10 mouse cellular contexts compared by ENCODE assay signal in the genomic region with DNA sequence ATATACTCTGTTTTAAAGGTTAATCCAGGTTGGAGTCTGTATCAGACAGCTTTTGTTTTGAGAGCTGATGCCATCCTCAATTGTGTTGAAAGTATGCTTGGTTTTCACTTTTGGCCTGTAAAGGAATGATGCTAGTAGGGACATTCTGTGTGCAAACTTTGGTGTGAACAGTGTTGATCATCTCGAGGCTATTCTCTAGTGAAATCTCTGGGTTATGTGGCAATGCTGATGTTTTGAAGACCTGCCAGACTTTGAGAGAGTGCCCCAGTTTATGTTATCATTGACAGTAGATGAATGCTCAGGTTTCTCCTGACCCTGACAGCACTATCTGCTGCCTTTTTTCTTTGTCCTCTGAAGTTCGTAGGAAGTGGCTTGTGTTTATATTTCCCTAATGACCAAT. TPM values are rescaled to one million over a fixed set of nuclear protein-coding genes. Genes with fewer than 3 reads are reported as not detected.
DNase-seq lines count a peak whose midpoint lies in the region; ATAC-seq and TF ChIP-seq lines count a peak whose summit lies in the region.
"Had no signal": no experiment of that assay in that cellular context is flagged by ENCODE, and none has a peak within 500 bp of the region (broad histone marks: within the 10 kb centered on the region; RNA-seq: fewer than 3 reads in every experiment).

No protein-coding gene starts in this region.

- H3ac ChIP-seq in C2C12 (ENCODE audit: control insufficient read depth, insufficient read length, low read depth): no peak overlapping the region

- H3K4me2 ChIP-seq in forebrain, embryonic 14.5 days (ENCODE audit: low read length): peak overlapping the region; percentile 88
- H3K4me2 ChIP-seq in liver, embryonic 14.5 days (ENCODE audit: low read depth): peak overlapping the region; percentile 72

- no peak for ATAC-seq in erythroblast, adult 5-6 weeks (replicated peaks; ENCODE audit: low FRiP score, poor library complexity, severe bottlenecking)
- no peak for ATAC-seq in forebrain, embryonic 14.5 days
- ATAC-seq in liver, embryonic 14.5 days (ENCODE audit: insufficient read depth): no peak
- no peak for ATAC-seq in erythroid progenitor cell, adult 5-6 weeks (replicated peaks; ENCODE audit: low FRiP score, poor library complexity, severe bottlenecking)

- 77% methylated on average over 2 of the region's 2 CpGs for WGBS in forebrain, embryonic 14.5 days
- 36% methylated on average over 2 of the region's 2 CpGs for WGBS in liver, embryonic 14.5 days (ENCODE audit: insufficient replicate concordance)

- H3K79me2 ChIP-seq in C2C12 (ENCODE audit: control insufficient read depth, insufficient read depth): peaks cover 44% of the 10 kb centered on the region

- peaks cover 21% of the 10 kb centered on the region for H3K36me3 ChIP-seq in erythroblast, embryonic 14.5 days (ENCODE audit: control insufficient read depth)
- H3K36me3 ChIP-seq in C2C12 (ENCODE audit: control insufficient read depth, insufficient read depth): peaks cover under 1% of the 10 kb centered on the region
- H3K36me3 ChIP-seq in forebrain, embryonic 14.5 days (ENCODE audit: control insufficient read depth, insufficient read depth, low read length): peaks cover 5% of the 10 kb centered on the region
- H3K36me3 ChIP-seq in liver, embryonic 14.5 days (replicated peaks; ENCODE audit: control insufficient read depth, insufficient read depth, low read depth): peaks cover 1% of the 10 kb centered on the region; the same call in 1 of the 2 replicates

- peaks cover 35% of the 10 kb centered on the region for H3K79me3 ChIP-seq in C2C12 (ENCODE audit: low read depth)

- peak overlapping the region; percentile 94 for H3K4me3 ChIP-seq in erythroblast, embryonic 14.5 days (replicated peaks)
- peak overlapping the region; percentile 95 for H3K4me3 ChIP-seq in C2C12 (ENCODE audit: insufficient read depth, poor library complexity, severe bottlenecking)
- H3K4me3 ChIP-seq in forebrain, embryonic 14.5 days (ENCODE audit: low read depth, low read length): peak overlapping the region; percentile 97
- H3K4me3 ChIP-seq in liver, embryonic 14.5 days (ENCODE audit: insufficient read depth in 1 of 2, low read depth in 2 of 2, low read length in 2 of 2): peak overlapping the region in 1 of 2 experiments; percentile 84; a peak in 3 of 4 replicates

- no peak overlapping the region for H3K27ac ChIP-seq in forebrain, embryonic 14.5 days (ENCODE audit: low read depth, low read length)
- H3K27ac ChIP-seq in liver, embryonic 14.5 days: no peak overlapping the region

- no peak for TF ChIP-seq CTCF in C2C12 (IDR thresholded peaks at IDR 0.05; ENCODE audit: control insufficient read depth, insufficient read depth, insufficient read length)
- no peak for TF ChIP-seq CTCF in liver, embryonic 14.5 days (IDR thresholded peaks at IDR 0.05; ENCODE audit: low read depth)

- H3K27me3 ChIP-seq in erythroblast, embryonic 14.5 days (ENCODE audit: control insufficient read depth): no peaks in the 10 kb centered on the region
- H3K27me3 ChIP-seq in C2C12 (ENCODE audit: control insufficient read depth, insufficient read depth, insufficient read length): no peaks in the 10 kb centered on the region
- H3K27me3 ChIP-seq in forebrain, embryonic 14.5 days (replicated peaks; ENCODE audit: control insufficient read depth, insufficient read depth, low read length): no peaks in the 10 kb centered on the region
- no peaks in the 10 kb centered on the region for H3K27me3 ChIP-seq in liver, embryonic 14.5 days (ENCODE audit: control insufficient read depth, insufficient read depth, low read length)

- DNase-seq in forebrain, embryonic 14.5 days (ENCODE audit: low spot score): no peak
- DNase-seq in liver, embryonic 14.5 days (ENCODE audit: low read depth in 3 of 3, low spot score in 3 of 3): no peak
- DNase-seq in embryo, embryonic 11 days: no peak
- DNase-seq in Muller cell, postnatal 12 days (ENCODE audit: inconsistent ontology term): no peak
- DNase-seq: B cell, adult 2 months; lung, adult 18-20 months had no signal

- peaks cover 79% of the 10 kb centered on the region for H3K4me1 ChIP-seq in erythroblast, embryonic 14.5 days (ENCODE audit: control insufficient read depth)
- H3K4me1 ChIP-seq in forebrain, embryonic 14.5 days (ENCODE audit: control insufficient read depth, insufficient read depth, low read length): peaks cover 13% of the 10 kb centered on the region
- H3K4me1 ChIP-seq in liver, embryonic 14.5 days (replicated peaks; ENCODE audit: control insufficient read depth in 2 of 2, insufficient read depth in 2 of 2, low read length in 1 of 2): peaks cover 38 to 43% of the 10 kb centered on the region in 2 experiments

- H3K9me3 ChIP-seq in erythroblast, embryonic 14.5 days (ENCODE audit: control insufficient read depth, low read length): no peaks in the 10 kb centered on the region
- H3K9me3 ChIP-seq in forebrain, embryonic 14.5 days (replicated peaks; ENCODE audit: control insufficient read depth, low read length): no peaks in the 10 kb centered on the region
- H3K9me3 ChIP-seq in liver, embryonic 14.5 days (ENCODE audit: control insufficient read depth, low read length): no peaks in the 10 kb centered on the region

- H3K9ac ChIP-seq in forebrain, embryonic 14.5 days (ENCODE audit: low read length): no peak overlapping the region; the same call in 1 of the 2 replicates
- H3K9ac ChIP-seq in liver, embryonic 14.5 days (replicated peaks): peak overlapping the region; percentile 24; the same call in 1 of the 2 replicates

- TF ChIP-seq EP300 in liver, embryonic 14.5 days (IDR thresholded peaks at IDR 0.05; ENCODE audit: low read depth): no peak

RNA-seq across cellular contexts. Expression of gene Fam161b, which starts 1.2 kb away (rescaled TPM):
- polyA plus RNA-seq in erythroblast, embryonic 14.5 days (2012): 0.03 and 0.10 TPM in 2 replicates
- total RNA-seq in erythroblast, adult 5-6 weeks (2015; ENCODE audit: low replicate concordance): not detected in 2 replicates
- 0.14 and 0.43 TPM in 2 replicates for total RNA-seq in erythroblast, adult 5-6 weeks (2017; ENCODE audit: low replicate concordance)
- 0.50 TPM for polyA plus RNA-seq in C2C12 (2012; fragmentation: generic; extraction: Trizol)
- polyA plus RNA-seq in forebrain, embryonic 14.5 days (2014; fragmentation: Nextera tagmentation; extraction: Ambion mirVana): 8.5 and 12.8 TPM in 2 replicates
- polyA plus RNA-seq in liver, embryonic 14.5 days (2012; rRNA removed): 1.3 and 1.5 TPM in 2 replicates
- 0.68 and 0.81 TPM in 2 replicates for polyA plus RNA-seq in liver, embryonic 14.5 days (2014; fragmentation: Nextera tagmentation; extraction: Ambion mirVana)
- total RNA-seq in erythroid progenitor cell, adult 5-6 weeks (2015; ENCODE audit: low replicate concordance): 2.9 TPM in 1 of 2 replicates, not detected in the other
- 3.6 and 3.7 TPM in 2 replicates for total RNA-seq in erythroid progenitor cell, adult 5-6 weeks (2017; ENCODE audit: low replicate concordance)

RNA-seq across cellular contexts. Expression of gene Coq6, which starts 1.4 kb away (rescaled TPM):
- polyA plus RNA-seq in erythroblast, embryonic 14.5 days (2012): 0.84 and 1.3 TPM in 2 replicates
- 2.7 TPM in 1 of 2 replicates, not detected in the other for total RNA-seq in erythroblast, adult 5-6 weeks (2015; ENCODE audit: low replicate concordance)
- 0.70 TPM in 1 of 2 replicates, not detected in the other for total RNA-seq in erythroblast, adult 5-6 weeks (2017; ENCODE audit: low replicate concordance)
- polyA plus RNA-seq in C2C12 (2012; fragmentation: generic; extraction: Trizol): 32.7 TPM
- 48.6 and 57.6 TPM in 2 replicates for polyA plus RNA-seq in forebrain, embryonic 14.5 days (2014; fragmentation: Nextera tagmentation; extraction: Ambion mirVana)
- polyA plus RNA-seq in liver, embryonic 14.5 days (2012; rRNA removed): 22.0 and 27.2 TPM in 2 replicates
- 22.5 and 27.6 TPM in 2 replicates for polyA plus RNA-seq in liver, embryonic 14.5 days (2014; fragmentation: Nextera tagmentation; extraction: Ambion mirVana)
- 17.2 and 19.5 TPM in 2 replicates for total RNA-seq in erythroid progenitor cell, adult 5-6 weeks (2015; ENCODE audit: low replicate concordance)
- 5.6 and 14.4 TPM in 2 replicates for total RNA-seq in erythroid progenitor cell, adult 5-6 weeks (2017; ENCODE audit: low replicate concordance)

RNA-seq across cellular contexts. Expression of gene Entpd5, which starts 46.0 kb away (rescaled TPM):
- 0.15 and 0.21 TPM in 2 replicates for polyA plus RNA-seq in erythroblast, embryonic 14.5 days (2012)
- total RNA-seq in erythroblast, adult 5-6 weeks (2015; ENCODE audit: low replicate concordance): 5.0 and 5.2 TPM in 2 replicates
- 4.9 and 6.3 TPM in 2 replicates for total RNA-seq in erythroblast, adult 5-6 weeks (2017; ENCODE audit: low replicate concordance)
- polyA plus RNA-seq in C2C12 (2012; fragmentation: generic; extraction: Trizol): 4.5 TPM
- 8.0 and 8.5 TPM in 2 replicates for polyA plus RNA-seq in forebrain, embryonic 14.5 days (2014; fragmentation: Nextera tagmentation; extraction: Ambion mirVana)
- 4.3 and 4.9 TPM in 2 replicates for polyA plus RNA-seq in liver, embryonic 14.5 days (2012; rRNA removed)
- 10.0 and 10.2 TPM in 2 replicates for polyA plus RNA-seq in liver, embryonic 14.5 days (2014; fragmentation: Nextera tagmentation; extraction: Ambion mirVana)
- 8.6 and 17.2 TPM in 2 replicates for total RNA-seq in erythroid progenitor cell, adult 5-6 weeks (2015; ENCODE audit: low replicate concordance)
- 4.8 and 9.2 TPM in 2 replicates for total RNA-seq in erythroid progenitor cell, adult 5-6 weeks (2017; ENCODE audit: low replicate concordance)

RNA-seq across cellular contexts. Expression of gene Bbof1, which starts 46.0 kb away (rescaled TPM):
- 0.03 and 0.05 TPM in 2 replicates for polyA plus RNA-seq in erythroblast, embryonic 14.5 days (2012)
- total RNA-seq in erythroblast, adult 5-6 weeks (2015; ENCODE audit: low replicate concordance): not detected in 2 replicates
- 0.26 and 0.84 TPM in 2 replicates for total RNA-seq in erythroblast, adult 5-6 weeks (2017; ENCODE audit: low replicate concordance)
- 0.25 TPM for polyA plus RNA-seq in C2C12 (2012; fragmentation: generic; extraction: Trizol)
- 0.94 and 3.3 TPM in 2 replicates for polyA plus RNA-seq in forebrain, embryonic 14.5 days (2014; fragmentation: Nextera tagmentation; extraction: Ambion mirVana)
- polyA plus RNA-seq in liver, embryonic 14.5 days (2012; rRNA removed): 0.12 and 0.33 TPM in 2 replicates
- 0.25 and 0.44 TPM in 2 replicates for polyA plus RNA-seq in liver, embryonic 14.5 days (2014; fragmentation: Nextera tagmentation; extraction: Ambion mirVana)
- total RNA-seq in erythroid progenitor cell, adult 5-6 weeks (2015; ENCODE audit: low replicate concordance): not detected in 2 replicates
- 2.6 and 9.1 TPM in 2 replicates for total RNA-seq in erythroid progenitor cell, adult 5-6 weeks (2017; ENCODE audit: low replicate concordance)

RNA-seq across cellular contexts. Expression of gene Zfp410, which starts 46.2 kb away (rescaled TPM):
- polyA plus RNA-seq in erythroblast, embryonic 14.5 days (2012): 0.24 and 0.37 TPM in 2 replicates
- 20.2 and 28.4 TPM in 2 replicates for total RNA-seq in erythroblast, adult 5-6 weeks (2015; ENCODE audit: low replicate concordance)
- 25.0 and 32.6 TPM in 2 replicates for total RNA-seq in erythroblast, adult 5-6 weeks (2017; ENCODE audit: low replicate concordance)
- polyA plus RNA-seq in C2C12 (2012; fragmentation: generic; extraction: Trizol): 23.5 TPM
- 89.6 and 104 TPM in 2 replicates for polyA plus RNA-seq in forebrain, embryonic 14.5 days (2014; fragmentation: Nextera tagmentation; extraction: Ambion mirVana)
- polyA plus RNA-seq in liver, embryonic 14.5 days (2012; rRNA removed): 19.1 and 23.6 TPM in 2 replicates
- 35.1 and 37.3 TPM in 2 replicates for polyA plus RNA-seq in liver, embryonic 14.5 days (2014; fragmentation: Nextera tagmentation; extraction: Ambion mirVana)
- 54.1 and 72.5 TPM in 2 replicates for total RNA-seq in erythroid progenitor cell, adult 5-6 weeks (2015; ENCODE audit: low replicate concordance)
- 63.2 and 85.4 TPM in 2 replicates for total RNA-seq in erythroid progenitor cell, adult 5-6 weeks (2017; ENCODE audit: low replicate concordance)
